Mouse (Mus musculus): ENCODE measurements at regions not wholly inside any gene's neighbourhood (a gene's known extent, or its start where the extent isn't known, plus 50 kb on each side); places are given as distances from the start of the nearest gene placed in this dataset.
"Not testable (repeated sequence)": the region's sequence is repeated elsewhere in the genome, so short reads cannot be mapped to it uniquely, and the experiment has no call there.

DNA sequence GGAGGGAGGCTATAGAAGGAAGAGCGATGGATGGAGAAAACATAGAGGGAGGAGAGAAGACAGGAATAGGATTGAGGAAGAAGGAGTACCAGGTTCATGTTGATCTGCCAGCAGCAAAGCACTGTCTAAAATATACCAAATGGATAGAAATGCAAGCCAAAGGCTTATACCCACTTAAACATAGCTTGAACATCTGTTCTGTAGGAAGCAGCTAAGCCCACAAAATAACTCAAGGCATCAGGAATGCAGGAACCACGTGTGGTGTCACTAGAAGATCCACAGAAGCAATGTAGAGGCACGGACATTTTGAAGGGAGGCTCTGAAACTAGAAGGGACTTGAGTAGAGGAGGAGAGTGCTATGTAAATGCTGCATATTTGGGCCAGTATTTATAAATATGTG lies 78.9 kb downstream of the Smgc start:
- no peak for DNase-seq

DNA sequence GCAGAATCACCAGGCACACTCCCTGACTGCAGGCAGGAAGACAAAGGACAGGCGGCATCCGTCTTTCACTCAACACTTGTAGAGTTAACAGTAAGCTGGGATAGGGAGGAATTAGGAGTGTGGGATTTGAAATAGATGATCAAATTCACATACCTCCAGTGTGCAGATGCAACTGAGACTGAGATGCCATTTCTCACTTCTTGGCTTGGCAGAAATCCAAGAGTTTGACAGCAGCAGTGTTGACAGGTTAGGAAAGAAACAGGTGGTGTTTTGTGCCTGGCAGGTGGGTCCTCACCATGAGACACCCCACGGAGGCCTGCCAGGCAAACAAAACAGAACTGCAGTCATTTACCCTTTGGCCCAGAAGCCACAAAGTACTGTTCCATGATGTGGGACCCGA lies 79.8 kb downstream of the Smgc start:
- peak; percentile 25 to 39 for DNase-seq

GRCm38 (mm10) chr15:91924542-91924941 lies 86.5 kb downstream of the Smgc start:
- peak; percentile 7 to 10 for DNase-seq

DNA sequence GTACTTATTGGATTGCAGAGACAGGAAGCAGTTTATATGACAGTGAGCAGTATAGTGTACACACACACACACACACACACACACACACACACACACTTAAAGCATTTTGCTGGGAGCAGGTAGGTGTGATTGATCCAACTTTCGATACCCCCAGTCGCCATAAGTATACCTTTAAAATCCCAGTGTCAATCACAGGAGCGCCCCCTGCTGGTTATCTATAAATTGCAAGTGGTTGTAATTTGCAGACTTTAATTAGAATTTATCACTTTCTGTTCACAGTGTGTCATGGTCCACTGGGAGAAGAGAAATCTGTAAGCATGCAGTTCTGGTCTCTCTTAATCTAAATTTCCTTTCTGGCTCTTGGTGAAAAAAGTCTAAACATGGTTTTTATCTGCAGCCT lies 89.4 kb downstream of the Smgc start:
- DNase-seq, result peak; percentile 20 to 31

- peak; percentile 20 to 32 for DNase-seq
Measured at GRCm38 (mm10) chr15:91928511-91928910, 90.4 kb downstream of the Smgc start.

DNA sequence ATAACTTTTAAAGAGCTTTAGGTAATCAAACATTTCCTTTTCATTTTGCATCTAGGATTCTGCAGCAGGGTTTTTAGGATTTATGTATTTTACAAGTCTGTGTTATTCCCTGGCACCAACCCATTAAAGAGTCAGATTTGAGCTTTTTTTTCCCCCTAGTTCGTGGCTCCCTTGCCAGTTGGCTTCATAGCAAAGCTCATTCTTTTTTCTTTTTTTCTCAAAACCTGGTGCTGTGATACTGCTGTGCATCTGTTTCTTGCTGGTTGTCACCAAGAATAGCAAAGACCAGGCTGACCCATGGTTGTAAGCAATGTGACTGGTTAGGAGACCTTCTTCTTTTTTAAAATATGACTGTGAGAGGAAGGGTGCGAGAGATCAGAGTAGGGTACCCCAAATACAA lies 93.7 kb upstream of the Cntn1 start:
- no peak for DNase-seq

DNA sequence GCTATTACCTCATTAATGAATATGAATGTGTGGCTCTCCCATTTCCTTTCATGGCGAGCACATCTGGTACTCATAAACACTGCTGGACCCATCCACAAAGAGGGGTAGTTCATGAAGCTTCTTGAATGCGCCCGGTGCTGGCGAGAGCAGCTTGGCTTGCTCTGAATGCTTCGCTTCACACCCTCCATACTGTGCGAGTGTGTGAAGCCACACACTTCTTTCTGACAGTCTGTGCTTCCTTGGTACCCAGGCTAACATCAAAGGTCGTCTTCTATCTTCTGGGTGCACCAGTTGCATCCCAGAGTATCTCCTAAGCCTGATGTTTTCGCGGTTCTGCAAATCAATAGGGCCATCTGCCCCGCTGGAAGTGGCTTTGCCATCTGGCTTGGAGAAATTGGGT lies 85.8 kb upstream of the Cntn1 start:
- DNase-seq, result no peak

DNA sequence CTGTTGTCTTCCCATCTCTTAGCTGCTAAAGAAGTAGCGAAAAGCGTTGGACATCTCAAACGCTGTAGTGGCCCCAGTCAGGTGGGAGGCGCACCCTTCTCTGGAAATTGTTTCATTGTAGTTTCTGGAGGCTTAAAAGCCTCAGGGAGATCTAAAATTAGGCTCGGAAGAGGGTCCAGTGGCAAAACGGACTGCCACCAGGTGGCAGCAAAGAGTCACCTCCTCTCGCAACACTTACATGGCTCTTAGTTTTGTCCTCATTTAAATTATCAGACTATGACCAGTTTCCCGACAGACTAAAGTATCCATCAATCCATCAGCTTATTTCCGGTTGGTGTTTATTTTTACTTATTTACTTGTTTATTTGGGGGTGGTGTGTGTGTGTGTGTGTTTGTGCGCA lies 81.6 kb upstream of the Cntn1 start:
- DNase-seq, result peak; percentile 87 to 89

GRCm38 (mm10) chr15:91971411-91971810 lies 79.6 kb upstream of the Cntn1 start:
- no peak for DNase-seq

DNA sequence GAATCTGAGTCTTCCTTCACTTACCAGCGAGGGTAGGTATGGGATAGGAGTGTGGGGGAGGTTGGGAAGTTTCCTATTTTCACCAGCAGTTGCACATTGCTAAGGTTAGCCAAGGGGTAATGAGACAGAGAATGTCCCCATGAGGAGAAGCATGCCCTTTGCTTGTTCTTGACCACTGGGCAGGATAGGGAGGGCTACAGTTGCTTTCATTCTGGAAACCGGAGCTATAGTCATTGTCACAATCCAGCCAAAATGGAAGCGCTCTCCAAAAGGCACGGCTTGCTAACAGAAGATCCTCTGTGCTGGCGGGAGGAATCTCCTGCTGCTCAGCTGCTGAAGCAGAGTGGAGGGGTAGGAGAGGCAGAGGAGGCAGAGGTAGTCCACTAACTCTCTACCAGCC lies 79.1 kb upstream of the Cntn1 start:
- DNase-seq, result peak in 1 of 2 experiments; percentile 25

GRCm38 (mm10) chr15:91975606-91976005 lies 75.4 kb upstream of the Cntn1 start:
- peak; percentile 62 to 77 for DNase-seq

GRCm38 (mm10) chr15:91983186-91983585 lies 67.8 kb upstream of the Cntn1 start:
- DNase-seq, result not testable (repeated sequence)

DNA sequence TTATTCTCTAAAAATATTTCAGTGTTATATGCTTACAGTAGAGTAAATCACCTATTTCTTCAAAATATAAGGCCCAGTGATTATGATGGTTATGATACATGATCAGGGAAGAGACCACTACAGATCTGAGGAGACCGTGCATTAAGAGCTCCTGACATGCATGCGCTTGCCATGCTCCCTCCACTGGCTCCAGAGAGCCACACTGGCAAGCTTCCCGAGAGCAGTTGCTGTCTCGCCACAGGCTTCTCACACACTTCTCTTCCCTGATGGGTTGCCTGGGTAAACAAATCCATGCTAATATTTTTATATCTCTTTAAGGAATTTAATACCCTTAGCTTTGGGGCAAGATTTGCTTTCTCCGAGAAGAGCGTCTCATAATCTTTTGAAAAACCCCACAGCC lies 50.9 kb upstream of the Cntn1 start:
- DNase-seq, result peak; percentile 92 to 95

Data from cerebellum, postnatal 10 days (tissue).